ENCODE assay signal across 10 mouse cellular contexts in genomic region chr1:75448937-75449336, GRCm38 (mm10). TPM values are rescaled to one million over a fixed set of nuclear protein-coding genes. Genes with fewer than 3 reads are reported as not detected.
DNase-seq lines count a peak whose midpoint lies in the region; ATAC-seq and TF ChIP-seq lines count a peak whose summit lies in the region.
"Had no signal": no experiment of that assay in that cellular context is flagged by ENCODE, and none has a peak within 500 bp of the region (broad histone marks: within the 10 kb centered on the region; RNA-seq: fewer than 3 reads in every experiment).

No protein-coding gene starts in this region.

- intact Hi-C loops in heart, postnatal 14 days (cut with DNase I): no loop called here

- H3K4me2 ChIP-seq in heart, embryonic 11.5 days: peak overlapping the region; percentile 8; the same call in 1 of the 2 replicates
- H3K4me2 ChIP-seq in hindbrain, embryonic 15.5 days: peak overlapping the region; percentile 73
- peak overlapping the region; percentile 78 for H3K4me2 ChIP-seq in midbrain, postnatal 0 days (ENCODE audit: low read depth, low read length, poor library complexity, severe bottlenecking)

- H3K9me3 ChIP-seq in heart, embryonic 11.5 days (replicated peaks; ENCODE audit: control insufficient read depth, low read length): no peaks in the 10 kb centered on the region
- no peaks in the 10 kb centered on the region for H3K9me3 ChIP-seq in hindbrain, embryonic 15.5 days
- H3K9me3 ChIP-seq in midbrain, postnatal 0 days (ENCODE audit: low read length): no peaks in the 10 kb centered on the region
- H3K9me3 ChIP-seq: lung, embryonic 15.5 days had no signal

- H3K4me3 ChIP-seq in heart, embryonic 11.5 days (ENCODE audit: low read depth, low read length): no peak overlapping the region
- no peak overlapping the region for H3K4me3 ChIP-seq in hindbrain, embryonic 15.5 days
- peak overlapping the region; percentile 41 for H3K4me3 ChIP-seq in midbrain, postnatal 0 days (ENCODE audit: low read depth, low read length)
- H3K4me3 ChIP-seq: lung, embryonic 15.5 days had no signal

- peaks cover 66% of the 10 kb centered on the region for H3K27me3 ChIP-seq in heart, embryonic 11.5 days (ENCODE audit: control insufficient read depth, insufficient read depth, low read length)
- peaks cover 15% of the 10 kb centered on the region; the same call in 1 of the 2 replicates for H3K27me3 ChIP-seq in hindbrain, embryonic 15.5 days
- H3K27me3 ChIP-seq in midbrain, postnatal 0 days (ENCODE audit: insufficient read depth, low read length): peaks cover 18% of the 10 kb centered on the region

- ATAC-seq in heart, embryonic 11.5 days (replicated peaks; ENCODE audit: insufficient number of reproducible peaks, low FRiP score, low TSS enrichment): no peak
- ATAC-seq in hindbrain, embryonic 15.5 days (ENCODE audit: low FRiP score, low read depth): no peak
- ATAC-seq in midbrain, postnatal 0 days (ENCODE audit: low FRiP score): no peak
- ATAC-seq in granulocyte monocyte progenitor cell, adult 5-6 weeks (replicated peaks; ENCODE audit: poor library complexity, severe bottlenecking): no peak

- H3K36me3 ChIP-seq in heart, embryonic 11.5 days (ENCODE audit: control insufficient read depth, insufficient read depth, low read length): no peaks in the 10 kb centered on the region
- no peaks in the 10 kb centered on the region for H3K36me3 ChIP-seq in hindbrain, embryonic 15.5 days
- no peaks in the 10 kb centered on the region for H3K36me3 ChIP-seq in midbrain, postnatal 0 days (ENCODE audit: insufficient read depth, low read length)
- H3K36me3 ChIP-seq: lung, embryonic 15.5 days had no signal

- no peak for DNase-seq in heart, postnatal 14 days
- peak; percentile 63 for DNase-seq in embryo, embryonic 11 days
- DNase-seq in midbrain, postnatal 0 days (ENCODE audit: low spot score): no peak
- DNase-seq in lung, postnatal 14 days: no peak
- DNase-seq in frontal cortex, postnatal 36 days (ENCODE audit: low spot score in 2 of 2): no peak

- TF ChIP-seq CTCF in midbrain, postnatal 0 days (IDR thresholded peaks at IDR 0.05): no peak

- H3K27ac ChIP-seq in heart, embryonic 11.5 days (ENCODE audit: low read depth, low read length): no peak overlapping the region
- no peak overlapping the region for H3K27ac ChIP-seq in hindbrain, embryonic 15.5 days (replicated peaks)
- H3K27ac ChIP-seq in midbrain, postnatal 0 days (ENCODE audit: low read depth, low read length): peak overlapping the region; percentile 71
- H3K27ac ChIP-seq: lung, embryonic 15.5 days had no signal

- 3% methylated on average over 14 of the region's 14 CpGs for WGBS in heart, embryonic 11.5 days (ENCODE audit: insufficient replicate concordance)
- 2% methylated on average over 13 of the region's 14 CpGs for WGBS in hindbrain, embryonic 15.5 days
- 4% methylated on average over 13 of the region's 14 CpGs for WGBS in midbrain, postnatal 0 days

- H3K9ac ChIP-seq in heart, embryonic 11.5 days (ENCODE audit: low read depth, low read length): no peak overlapping the region
- H3K9ac ChIP-seq in hindbrain, embryonic 15.5 days: no peak overlapping the region
- peak overlapping the region; percentile 39 for H3K9ac ChIP-seq in midbrain, postnatal 0 days (replicated peaks; ENCODE audit: low read length, poor library complexity, severe bottlenecking)
- H3K9ac ChIP-seq: lung, embryonic 15.5 days had no signal

- peaks cover 68% of the 10 kb centered on the region for H3K4me1 ChIP-seq in heart, embryonic 11.5 days (ENCODE audit: control insufficient read depth, insufficient read depth, low read length)
- peaks cover 87% of the 10 kb centered on the region for H3K4me1 ChIP-seq in hindbrain, embryonic 15.5 days (replicated peaks)
- peaks cover 27% of the 10 kb centered on the region for H3K4me1 ChIP-seq in midbrain, postnatal 0 days (ENCODE audit: insufficient read depth, low read length)

RNA-seq across cellular contexts. Expression of gene Asic4, which starts 1.3 kb away (rescaled TPM):
- polyA plus RNA-seq in heart, embryonic 11.5 days (2014; fragmentation: Nextera tagmentation; extraction: Ambion mirVana): 0.11 TPM in 2 replicates
- not detected for total RNA-seq in heart, postnatal 14 days (2021)
- polyA plus RNA-seq in hindbrain, embryonic 15.5 days (2015; fragmentation: Nextera tagmentation; extraction: Ambion mirVana): 21.2 and 22.8 TPM in 2 replicates
- 180 and 188 TPM in 2 replicates for total RNA-seq in midbrain, postnatal 0 days (2014; rRNA removed)
- 54.8 and 60.0 TPM in 2 replicates for polyA plus RNA-seq in midbrain, postnatal 0 days (2015; fragmentation: Nextera tagmentation; extraction: Ambion mirVana)
- not detected in 2 replicates for total RNA-seq in granulocyte monocyte progenitor cell, adult 5-6 weeks (2014; fragmentation: Nextera tagmentation)
- total RNA-seq in granulocyte monocyte progenitor cell, adult 5-6 weeks (2017): not detected in 2 replicates
- total RNA-seq: heart, adult 8-10 months had no signal

RNA-seq across cellular contexts. Expression of gene Gmppa, which starts 13.2 kb away (rescaled TPM):
- 49.8 and 57.2 TPM in 2 replicates for polyA plus RNA-seq in heart, embryonic 11.5 days (2014; fragmentation: Nextera tagmentation; extraction: Ambion mirVana)
- 10 to 100 TPM; 32.3 to 32.5 TPM for total RNA-seq in heart, postnatal 14 days (2021)
- polyA plus RNA-seq in hindbrain, embryonic 15.5 days (2015; fragmentation: Nextera tagmentation; extraction: Ambion mirVana): 73.8 and 79.0 TPM in 2 replicates
- total RNA-seq in midbrain, postnatal 0 days (2014; rRNA removed): 77.1 and 94.9 TPM in 2 replicates
- 67.4 and 76.1 TPM in 2 replicates for polyA plus RNA-seq in midbrain, postnatal 0 days (2015; fragmentation: Nextera tagmentation; extraction: Ambion mirVana)
- 118 and 133 TPM in 2 replicates for total RNA-seq in granulocyte monocyte progenitor cell, adult 5-6 weeks (2014; fragmentation: Nextera tagmentation)
- total RNA-seq in granulocyte monocyte progenitor cell, adult 5-6 weeks (2017): 85.1 and 88.3 TPM in 2 replicates

RNA-seq across cellular contexts. Expression of gene Chpf, which starts 30.2 kb away (rescaled TPM):
- 21.4 and 24.6 TPM in 2 replicates for polyA plus RNA-seq in heart, embryonic 11.5 days (2014; fragmentation: Nextera tagmentation; extraction: Ambion mirVana)
- 10 to 100 TPM; 29.5 to 30.1 TPM for total RNA-seq in heart, postnatal 14 days (2021)
- polyA plus RNA-seq in hindbrain, embryonic 15.5 days (2015; fragmentation: Nextera tagmentation; extraction: Ambion mirVana): 46.1 and 53.4 TPM in 2 replicates
- total RNA-seq in midbrain, postnatal 0 days (2014; rRNA removed): 125 and 132 TPM in 2 replicates
- 60.0 and 60.8 TPM in 2 replicates for polyA plus RNA-seq in midbrain, postnatal 0 days (2015; fragmentation: Nextera tagmentation; extraction: Ambion mirVana)
- 2.5 TPM in 1 of 2 replicates, not detected in the other for total RNA-seq in granulocyte monocyte progenitor cell, adult 5-6 weeks (2014; fragmentation: Nextera tagmentation)
- total RNA-seq in granulocyte monocyte progenitor cell, adult 5-6 weeks (2017): 0.62 and 1.0 TPM in 2 replicates

RNA-seq across cellular contexts. Expression of gene Tmem198, which starts 30.4 kb away (rescaled TPM):
- 0.14 and 0.54 TPM in 2 replicates for polyA plus RNA-seq in heart, embryonic 11.5 days (2014; fragmentation: Nextera tagmentation; extraction: Ambion mirVana)
- total RNA-seq in heart, postnatal 14 days (2021): under 1 TPM; 0.26 to 0.88 TPM
- polyA plus RNA-seq in hindbrain, embryonic 15.5 days (2015; fragmentation: Nextera tagmentation; extraction: Ambion mirVana): 45.2 and 49.9 TPM in 2 replicates
- 52.4 and 57.8 TPM in 2 replicates for total RNA-seq in midbrain, postnatal 0 days (2014; rRNA removed)
- 49.4 and 50.4 TPM in 2 replicates for polyA plus RNA-seq in midbrain, postnatal 0 days (2015; fragmentation: Nextera tagmentation; extraction: Ambion mirVana)
- total RNA-seq in granulocyte monocyte progenitor cell, adult 5-6 weeks (2014; fragmentation: Nextera tagmentation): not detected in 2 replicates
- not detected in 2 replicates for total RNA-seq in granulocyte monocyte progenitor cell, adult 5-6 weeks (2017)

RNA-seq across cellular contexts. Expression of gene Obsl1, which starts 57.3 kb away (rescaled TPM):
- polyA plus RNA-seq in heart, embryonic 11.5 days (2014; fragmentation: Nextera tagmentation; extraction: Ambion mirVana): 98.8 and 102 TPM in 2 replicates
- total RNA-seq in heart, postnatal 14 days (2021): 100 to 1,000 TPM; 166 to 172 TPM
- 28.1 and 34.9 TPM in 2 replicates for polyA plus RNA-seq in hindbrain, embryonic 15.5 days (2015; fragmentation: Nextera tagmentation; extraction: Ambion mirVana)
- 40.7 and 45.9 TPM in 2 replicates for total RNA-seq in midbrain, postnatal 0 days (2014; rRNA removed)
- 24.2 TPM in 2 replicates for polyA plus RNA-seq in midbrain, postnatal 0 days (2015; fragmentation: Nextera tagmentation; extraction: Ambion mirVana)
- total RNA-seq in granulocyte monocyte progenitor cell, adult 5-6 weeks (2014; fragmentation: Nextera tagmentation): not detected in 2 replicates
- total RNA-seq in granulocyte monocyte progenitor cell, adult 5-6 weeks (2017): not detected in 2 replicates

Comparison
In these comparisons a context has a peak if more than half of its experiments do, and no peak if none do; other contexts are left out.
1. H3K4me2 ChIP-seq: peak in every context shown above with its lines; median percentile 78 in midbrain, postnatal 0 days; 73 in hindbrain, embryonic 15.5 days; 8 in heart, embryonic 11.5 days.
2. RNA of gene Asic4, which starts 1.3 kb away (total RNA-seq): 180 to 188 TPM in midbrain, postnatal 0 days; not detected in heart, postnatal 14 days and not detected in granulocyte monocyte progenitor cell, adult 5-6 weeks; every median in the first group is over 100 times any median in the second.
3. RNA of gene Chpf, which starts 30.2 kb away (total RNA-seq): 125 to 132 TPM in midbrain, postnatal 0 days and 29.5 to 30.1 TPM in heart, postnatal 14 days; 0.62 to 2.5 TPM in granulocyte monocyte progenitor cell, adult 5-6 weeks; every median in the first group is over 4 times any median in the second.